26 mouse cellular contexts compared by ENCODE assay signal in genomic region chr14:124223445-124223844, GRCm38 (mm10).
DNase-seq lines count a peak whose midpoint lies in the region; ATAC-seq and TF ChIP-seq lines count a peak whose summit lies in the region.
"Had no signal": no experiment of that assay in that cellular context is flagged by ENCODE, and none has a peak within 500 bp of the region (broad histone marks: within the 10 kb centered on the region; RNA-seq: fewer than 3 reads in every experiment).

No protein-coding gene starts in this region.

- H3K27me3 ChIP-seq in forebrain, postnatal 0 days (ENCODE audit: insufficient read depth, low read length): no peaks in the 10 kb centered on the region
- H3K27me3 ChIP-seq in forebrain, embryonic 13.5 days: no peaks in the 10 kb centered on the region
- no peaks in the 10 kb centered on the region for H3K27me3 ChIP-seq in testis, adult 2 months (ENCODE audit: control insufficient read depth, insufficient read depth, low read length)
- H3K27me3 ChIP-seq: CH12.LX; embryonic facial prominence, embryonic 12.5 days; heart, embryonic 13.5 days; kidney, embryonic 15.5 days; limb, embryonic 12.5 days; liver, embryonic 15.5 days; midbrain, embryonic 12.5 days had no signal

- no peak overlapping the region for H3K27ac ChIP-seq in forebrain, postnatal 0 days (ENCODE audit: low read depth, low read length)
- H3K27ac ChIP-seq in forebrain, embryonic 13.5 days: no peak overlapping the region
- no peak overlapping the region for H3K27ac ChIP-seq in testis, adult 2 months (ENCODE audit: control insufficient read depth, insufficient read depth, low read depth, low read length)
- H3K27ac ChIP-seq: embryonic facial prominence, embryonic 12.5 days; heart, embryonic 13.5 days; hindbrain, embryonic 14.5 days; kidney, embryonic 15.5 days; left cerebral cortex, adult 2 months; limb, embryonic 12.5 days; liver, embryonic 15.5 days; midbrain, embryonic 12.5 days; stomach, postnatal 0 days had no signal

- no peak for TF ChIP-seq POLR2A in testis, adult 2 months (IDR thresholded peaks at IDR 0.05; ENCODE audit: control insufficient read depth, low read depth, low read length)

- no peak for TF ChIP-seq CTCF in forebrain, postnatal 0 days (IDR thresholded peaks at IDR 0.05; ENCODE audit: low read depth)
- no peak for TF ChIP-seq CTCF in testis, adult 2 months (IDR thresholded peaks at IDR 0.05; ENCODE audit: control insufficient read depth, insufficient read depth, insufficient replicate concordance, low read depth, low read length)

- no peaks in the 10 kb centered on the region for H3K36me3 ChIP-seq in forebrain, postnatal 0 days (ENCODE audit: insufficient read depth)
- no peaks in the 10 kb centered on the region for H3K36me3 ChIP-seq in forebrain, embryonic 13.5 days (ENCODE audit: poor library complexity, severe bottlenecking)
- no peaks in the 10 kb centered on the region for H3K36me3 ChIP-seq in testis, adult 2 months (ENCODE audit: control insufficient read depth, insufficient read depth, low read length)
- H3K36me3 ChIP-seq: embryonic facial prominence, embryonic 12.5 days; heart, embryonic 13.5 days; kidney, embryonic 15.5 days; limb, embryonic 12.5 days; liver, embryonic 15.5 days; midbrain, embryonic 12.5 days had no signal

- H3K9ac ChIP-seq in forebrain, postnatal 0 days: no peak overlapping the region
- H3K9ac ChIP-seq in forebrain, embryonic 13.5 days: no peak overlapping the region
- H3K9ac ChIP-seq: embryonic facial prominence, embryonic 12.5 days; heart, embryonic 13.5 days; hindbrain, embryonic 14.5 days; kidney, embryonic 15.5 days; limb, embryonic 12.5 days; liver, embryonic 15.5 days; lung, embryonic 14.5 days; midbrain, embryonic 12.5 days had no signal

- ATAC-seq in cerebellum, adult (ENCODE audit: insufficient number of reproducible peaks, low FRiP score, low TSS enrichment): no peak
- ATAC-seq in forebrain, postnatal 0 days: peak; percentile 71
- no peak for ATAC-seq in forebrain, embryonic 13.5 days

- DNase-seq in cerebellum, adult 9-10 months: peak; percentile 55
- peak; percentile 29 for DNase-seq in forebrain, postnatal 0 days
- DNase-seq in layer of hippocampus, adult 9-11 months: peak; percentile 14
- no peak for DNase-seq in layer of hippocampus, postnatal 25 days (ENCODE audit: extremely low spot score in 1 of 2, low spot score in 1 of 2)
- DNase-seq in testis, postnatal 14 days (ENCODE audit: low spot score): no peak
- DNase-seq: adrenal gland, adult 8-10 months; cerebellum, adult 11-12 months; embryo, embryonic 11 days; heart, postnatal 10 days; kidney, adult 18-20 months; kidney, postnatal 25 days; lung, embryonic 14.5 days; right cerebral cortex, postnatal 4 days had no signal

- H3K9me3 ChIP-seq in forebrain, postnatal 0 days (ENCODE audit: low read length): no peaks in the 10 kb centered on the region
- H3K9me3 ChIP-seq in forebrain, embryonic 13.5 days (replicated peaks): no peaks in the 10 kb centered on the region
- H3K9me3 ChIP-seq: embryonic facial prominence, embryonic 12.5 days; heart, embryonic 13.5 days; kidney, embryonic 15.5 days; limb, embryonic 12.5 days; liver, embryonic 15.5 days; midbrain, embryonic 12.5 days had no signal

- H3K4me2 ChIP-seq in forebrain, postnatal 0 days (ENCODE audit: low read depth): no peak overlapping the region
- no peak overlapping the region for H3K4me2 ChIP-seq in forebrain, embryonic 13.5 days
- H3K4me2 ChIP-seq: embryonic facial prominence, embryonic 12.5 days; heart, embryonic 13.5 days; hindbrain, embryonic 14.5 days; kidney, embryonic 15.5 days; limb, embryonic 12.5 days; liver, embryonic 15.5 days; lung, embryonic 14.5 days; midbrain, embryonic 12.5 days had no signal

- H3K4me3 ChIP-seq in forebrain, postnatal 0 days (ENCODE audit: low read depth, low read length): no peak overlapping the region
- H3K4me3 ChIP-seq in forebrain, embryonic 13.5 days: no peak overlapping the region
- peak overlapping the region; percentile 51; the same call in 1 of the 2 replicates for H3K4me3 ChIP-seq in testis, adult 2 months (ENCODE audit: control insufficient read depth, low read depth, low read length)
- H3K4me3 ChIP-seq: embryonic facial prominence, embryonic 12.5 days; heart, embryonic 13.5 days; kidney, embryonic 15.5 days; left cerebral cortex, adult 2 months; limb, embryonic 12.5 days; liver, embryonic 15.5 days; midbrain, embryonic 12.5 days had no signal

- WGBS in forebrain, postnatal 0 days: 45% methylated on average over 2 of the region's 2 CpGs
- 56% methylated on average over 2 of the region's 2 CpGs for WGBS in forebrain, embryonic 13.5 days

- peaks cover 3% of the 10 kb centered on the region; the same call in 1 of the 2 replicates for H3K4me1 ChIP-seq in forebrain, postnatal 0 days (ENCODE audit: insufficient read depth)
- no peaks in the 10 kb centered on the region for H3K4me1 ChIP-seq in forebrain, embryonic 13.5 days
- H3K4me1 ChIP-seq in testis, adult 2 months (ENCODE audit: control insufficient read depth, insufficient read depth, low read length): no peaks in the 10 kb centered on the region
- H3K4me1 ChIP-seq: embryonic facial prominence, embryonic 12.5 days; heart, embryonic 13.5 days; kidney, embryonic 15.5 days; limb, embryonic 12.5 days; liver, embryonic 15.5 days; midbrain, embryonic 12.5 days had no signal

Comparison
In these comparisons a context has a peak if more than half of its experiments do, and no peak if none do; other contexts are left out.
1. DNase-seq: peak in cerebellum, adult 9-10 months (single experiment), forebrain, postnatal 0 days (single experiment) and layer of hippocampus, adult 9-11 months (single experiment); none in layer of hippocampus, postnatal 25 days (0 of 2) and testis, postnatal 14 days (single experiment).